In the genomic region with DNA sequence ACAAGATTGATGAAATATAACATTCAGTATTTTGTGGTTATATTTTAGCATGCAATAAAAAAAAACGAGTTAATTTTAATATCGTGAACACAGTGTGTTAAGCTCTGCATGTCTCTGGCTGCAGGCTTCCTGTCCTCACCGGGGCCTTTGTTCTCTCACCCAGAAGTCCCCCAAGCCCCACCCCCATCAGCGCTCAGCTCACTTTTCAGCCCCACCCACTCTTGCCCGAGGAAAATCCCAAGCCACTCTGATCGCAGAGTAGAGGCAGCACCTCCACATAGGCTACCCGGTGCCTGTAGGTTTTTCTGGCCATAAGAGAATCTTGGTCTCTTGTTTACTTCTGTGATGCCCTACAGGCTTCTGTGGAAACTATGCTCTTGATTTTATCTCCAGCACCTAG, we compare ENCODE assay signal across 8 mouse cellular contexts. TPM values are rescaled to one million over a fixed set of nuclear protein-coding genes. Genes with fewer than 3 reads are reported as not detected.
DNase-seq lines count a peak whose midpoint lies in the region; ATAC-seq and TF ChIP-seq lines count a peak whose summit lies in the region.

No protein-coding gene starts in this region.

- peak overlapping the region; percentile 48 for H3K9ac ChIP-seq in intestine, embryonic 14.5 days (ENCODE audit: low read length)
- no peak overlapping the region for H3K9ac ChIP-seq in liver, embryonic 12.5 days
- H3K9ac ChIP-seq in midbrain, postnatal 0 days (replicated peaks; ENCODE audit: low read length, poor library complexity, severe bottlenecking), result 0 out of 2 replicates have a peak overlapping the region, but pooled peaks have one; percentile 36

- intact Hi-C loops in gastrocnemius, adult 2 months (cut with DNase I), result loop anchor here (1.0 kb wide), 1 partner anchor 153 kb away; the partner anchor contains the start of gene Scn3a

- TF ChIP-seq CTCF in gastrocnemius, adult 2 months (IDR thresholded peaks at IDR 0.05), result no peak
- TF ChIP-seq CTCF in brain, embryonic 14.5 days (IDR thresholded peaks at IDR 0.05; ENCODE audit: borderline replicate concordance, extremely low read depth, insufficient read depth, insufficient read length), result no peak
- no peak for TF ChIP-seq CTCF in midbrain, postnatal 0 days (IDR thresholded peaks at IDR 0.05)
- no peak for TF ChIP-seq CTCF in thymus, adult 2 months (IDR thresholded peaks at IDR 0.05; ENCODE audit: borderline replicate concordance, control insufficient read depth, extremely low read depth, insufficient read depth, low read length, poor library complexity)

- H3K36me3 ChIP-seq in intestine, embryonic 14.5 days (ENCODE audit: control insufficient read depth, insufficient read depth, low read length), result no peaks in the 10 kb centered on the region
- H3K36me3 ChIP-seq in liver, embryonic 12.5 days, result no peaks in the 10 kb centered on the region
- no peaks in the 10 kb centered on the region for H3K36me3 ChIP-seq in midbrain, postnatal 0 days (ENCODE audit: insufficient read depth, low read length)
- H3K36me3 ChIP-seq in thymus, adult 2 months (ENCODE audit: control insufficient read depth, insufficient read depth, low read length), result no peaks in the 10 kb centered on the region

- peak; percentile 27; the same call in 1 of the 2 replicates for TF ChIP-seq POLR2A in brain, embryonic 14.5 days (IDR thresholded peaks at IDR 0.05; ENCODE audit: borderline replicate concordance, extremely low read depth, insufficient read depth, insufficient read length, poor library complexity, severe bottlenecking)
- no peak for TF ChIP-seq POLR2A in thymus, adult 2 months (IDR thresholded peaks at IDR 0.05; ENCODE audit: control insufficient read depth, extremely low read depth, insufficient read depth, low read length, poor library complexity)

- peak overlapping the region; percentile 68 for H3K4me2 ChIP-seq in intestine, embryonic 14.5 days (ENCODE audit: low read length)
- H3K4me2 ChIP-seq in liver, embryonic 12.5 days, result peak overlapping the region; percentile 56
- H3K4me2 ChIP-seq in midbrain, postnatal 0 days (ENCODE audit: low read depth, low read length, poor library complexity, severe bottlenecking), result peak overlapping the region; percentile 47

- ATAC-seq in granulocyte monocyte progenitor cell, adult 5-6 weeks (replicated peaks; ENCODE audit: poor library complexity, severe bottlenecking), result peak; percentile 84
- peak; percentile 87 for ATAC-seq in intestine, embryonic 14.5 days (replicated peaks; ENCODE audit: low FRiP score, low TSS enrichment, low read depth)
- ATAC-seq in liver, embryonic 12.5 days, result peak; percentile 65; the same call in 1 of the 2 replicates
- peak; percentile 81 for ATAC-seq in midbrain, postnatal 0 days (ENCODE audit: low FRiP score)

- H3K9me3 ChIP-seq in intestine, embryonic 14.5 days (ENCODE audit: control insufficient read depth, low read length), result 0 out of 2 replicates have a peak, but pooled peaks cover 3% of the 10 kb centered on the region
- H3K9me3 ChIP-seq in liver, embryonic 12.5 days (replicated peaks), result no peaks in the 10 kb centered on the region
- H3K9me3 ChIP-seq in midbrain, postnatal 0 days (ENCODE audit: low read length), result no peaks in the 10 kb centered on the region

- H3K27ac ChIP-seq in gastrocnemius, adult 2 months, result 0 out of 2 replicates have a peak overlapping the region, but pooled peaks have one; percentile 0
- peak overlapping the region; percentile 64; the same call in 1 of the 2 replicates for H3K27ac ChIP-seq in intestine, embryonic 14.5 days (ENCODE audit: low read depth)
- no peak overlapping the region for H3K27ac ChIP-seq in liver, embryonic 12.5 days
- peak overlapping the region; percentile 87 for H3K27ac ChIP-seq in midbrain, postnatal 0 days (ENCODE audit: low read depth, low read length)
- no peak overlapping the region for H3K27ac ChIP-seq in thymus, adult 2 months (ENCODE audit: control insufficient read depth, insufficient read depth, low read length)

- WGBS in intestine, embryonic 14.5 days, result under 1% methylated on average over 7 of the region's 7 CpGs
- WGBS in liver, embryonic 12.5 days (ENCODE audit: insufficient replicate concordance), result under 1% methylated on average over 7 of the region's 7 CpGs
- WGBS in midbrain, postnatal 0 days, result under 1% methylated on average over 7 of the region's 7 CpGs
- 0% methylated on average over 7 of the region's 7 CpGs for WGBS in thymus, adult 2 months

- no peaks in the 10 kb centered on the region; the same call in 1 of the 2 replicates for H3K4me1 ChIP-seq in intestine, embryonic 14.5 days (replicated peaks; ENCODE audit: control insufficient read depth, insufficient read depth, low read length)
- H3K4me1 ChIP-seq in liver, embryonic 12.5 days, result peaks cover 5% of the 10 kb centered on the region; the same call in 1 of the 2 replicates
- peaks cover 3% of the 10 kb centered on the region; the same call in 1 of the 2 replicates for H3K4me1 ChIP-seq in midbrain, postnatal 0 days (ENCODE audit: insufficient read depth, low read length)
- no peaks in the 10 kb centered on the region; the same call in 1 of the 2 replicates for H3K4me1 ChIP-seq in thymus, adult 2 months (replicated peaks; ENCODE audit: control insufficient read depth, insufficient read depth, low read length)

- H3K4me3 ChIP-seq in gastrocnemius, adult 2 months, result peak overlapping the region; percentile 63
- H3K4me3 ChIP-seq in intestine, embryonic 14.5 days (ENCODE audit: low read depth, low read length), result peak overlapping the region; percentile 33
- peak overlapping the region; percentile 12 for H3K4me3 ChIP-seq in liver, embryonic 12.5 days
- H3K4me3 ChIP-seq in midbrain, postnatal 0 days (ENCODE audit: low read depth, low read length), result peak overlapping the region; percentile 23
- H3K4me3 ChIP-seq in thymus, adult 2 months (ENCODE audit: control insufficient read depth, insufficient read depth, low read length), result no peak overlapping the region

- H3K27me3 ChIP-seq in intestine, embryonic 14.5 days (replicated peaks; ENCODE audit: control insufficient read depth, insufficient read depth, low read length), result no peaks in the 10 kb centered on the region
- no peaks in the 10 kb centered on the region for H3K27me3 ChIP-seq in liver, embryonic 12.5 days (replicated peaks)
- H3K27me3 ChIP-seq in midbrain, postnatal 0 days (ENCODE audit: insufficient read depth, low read length), result no peaks in the 10 kb centered on the region
- H3K27me3 ChIP-seq in thymus, adult 2 months (ENCODE audit: control insufficient read depth, insufficient read depth, low read length), result no peaks in the 10 kb centered on the region

- DNase-seq in gastrocnemius, adult 2 months, result peak; percentile 40
- no peak for DNase-seq in gastrocnemius, postnatal 25 days
- peak; percentile 95 for DNase-seq in brain, embryonic 14.5 days (ENCODE audit: low read depth)
- DNase-seq in intestine, embryonic 14.5 days (ENCODE audit: low spot score), result peak; percentile 64
- peak; percentile 73 for DNase-seq in midbrain, postnatal 0 days (ENCODE audit: low spot score)
- peak; percentile 21 for DNase-seq in thymus, adult 2 months

RNA-seq across cellular contexts. Expression of gene Slc38a11, which starts 50.4 kb away (rescaled TPM):
- total RNA-seq in gastrocnemius, adult 2 months (2021), result under 1 TPM; 0.61 to 0.89 TPM
- under 1 TPM; 0.38 to 0.64 TPM for total RNA-seq in gastrocnemius, postnatal 25 days (2021)
- 0.57 and 1.1 TPM in 2 replicates for polyA plus RNA-seq in brain, embryonic 14.5 days (2012; rRNA removed)
- total RNA-seq in granulocyte monocyte progenitor cell, adult 5-6 weeks (2014; fragmentation: Nextera tagmentation), result not detected in 2 replicates
- total RNA-seq in granulocyte monocyte progenitor cell, adult 5-6 weeks (2017), result not detected in 2 replicates
- polyA plus RNA-seq in intestine, embryonic 14.5 days (2014; fragmentation: Nextera tagmentation; extraction: Ambion mirVana), result not detected in 2 replicates
- polyA plus RNA-seq in liver, embryonic 12.5 days (2016; fragmentation: Nextera tagmentation; extraction: Ambion mirVana), result 0.08 TPM in 1 of 2 replicates, not detected in the other
- 3.3 and 4.0 TPM in 2 replicates for total RNA-seq in midbrain, postnatal 0 days (2014; rRNA removed)
- 1.0 and 1.3 TPM in 2 replicates for polyA plus RNA-seq in midbrain, postnatal 0 days (2015; fragmentation: Nextera tagmentation; extraction: Ambion mirVana)
- polyA plus RNA-seq in thymus, adult 2 months (2012; rRNA removed), result 0.15 TPM in 1 of 2 replicates, not detected in the other

Comparison
In these comparisons a context has a peak if more than half of its experiments do, and no peak if none do; other contexts are left out.
1. H3K27ac ChIP-seq: peak in gastrocnemius, adult 2 months (single experiment), intestine, embryonic 14.5 days (single experiment) and midbrain, postnatal 0 days (single experiment); none in liver, embryonic 12.5 days (single experiment) and thymus, adult 2 months (single experiment).
2. Peak in every context shown above with its lines, with median percentiles within 50 percentile points of each other: ATAC-seq and H3K4me2 ChIP-seq.